20 mouse cellular contexts compared by ENCODE assay signal in genomic region chr14:55335586-55335985, GRCm38 (mm10).
"Had no signal": no experiment of that assay in that cellular context is flagged by ENCODE, and none has a peak within 500 bp of the region (broad histone marks: within the 10 kb centered on the region; RNA-seq: fewer than 3 reads in every experiment).

No protein-coding gene starts in this region.

- H3K36me3 ChIP-seq: kidney, embryonic 15.5 days; limb, embryonic 10.5 days; limb, embryonic 13.5 days; liver, embryonic 12.5 days; liver, embryonic 15.5 days; lung, embryonic 15.5 days; midbrain, embryonic 15.5 days had no signal

- H3K9me3 ChIP-seq: kidney, embryonic 15.5 days; limb, embryonic 10.5 days; limb, embryonic 13.5 days; liver, embryonic 12.5 days; liver, embryonic 15.5 days; lung, embryonic 15.5 days; megakaryocyte, embryonic 14.5 days; midbrain, embryonic 15.5 days had no signal

- H3K27ac ChIP-seq: left cerebral cortex, adult 2 months; limb, embryonic 10.5 days; limb, embryonic 13.5 days; liver, embryonic 12.5 days; liver, embryonic 15.5 days had no signal

- H3K4me1 ChIP-seq: kidney, embryonic 15.5 days; limb, embryonic 10.5 days; limb, embryonic 13.5 days had no signal

- H3K9ac ChIP-seq: kidney, embryonic 15.5 days; limb, embryonic 13.5 days; liver, embryonic 12.5 days; liver, embryonic 15.5 days; lung, embryonic 15.5 days; midbrain, embryonic 15.5 days had no signal

- H3K4me3 ChIP-seq: kidney, embryonic 15.5 days; left cerebral cortex, adult 2 months; limb, embryonic 10.5 days; limb, embryonic 13.5 days; liver, embryonic 12.5 days; liver, embryonic 15.5 days; lung, embryonic 15.5 days; megakaryocyte, embryonic 14.5 days; midbrain, embryonic 15.5 days had no signal

- H3K27me3 ChIP-seq: kidney, embryonic 15.5 days; limb, embryonic 13.5 days; liver, embryonic 12.5 days; liver, embryonic 15.5 days; lung, embryonic 15.5 days; megakaryocyte, embryonic 14.5 days; midbrain, embryonic 15.5 days had no signal

- H3K4me2 ChIP-seq: kidney, embryonic 15.5 days; limb, embryonic 13.5 days; liver, embryonic 12.5 days; liver, embryonic 15.5 days; lung, embryonic 15.5 days; midbrain, embryonic 11.5 days; midbrain, embryonic 15.5 days had no signal

- DNase-seq: kidney, adult 8-10 months; kidney, postnatal 10 days; kidney, postnatal 36 days; layer of hippocampus, postnatal 36 days; liver; lung, adult 18-20 months; lung, postnatal 10 days; lung, postnatal 36 days; thymus, adult 18-20 months; thymus, postnatal 36 days had no signal

- ATAC-seq: liver, embryonic 12.5 days; midbrain, embryonic 15.5 days had no signal
